8 mouse cellular contexts compared by ENCODE assay signal in the genomic region with DNA sequence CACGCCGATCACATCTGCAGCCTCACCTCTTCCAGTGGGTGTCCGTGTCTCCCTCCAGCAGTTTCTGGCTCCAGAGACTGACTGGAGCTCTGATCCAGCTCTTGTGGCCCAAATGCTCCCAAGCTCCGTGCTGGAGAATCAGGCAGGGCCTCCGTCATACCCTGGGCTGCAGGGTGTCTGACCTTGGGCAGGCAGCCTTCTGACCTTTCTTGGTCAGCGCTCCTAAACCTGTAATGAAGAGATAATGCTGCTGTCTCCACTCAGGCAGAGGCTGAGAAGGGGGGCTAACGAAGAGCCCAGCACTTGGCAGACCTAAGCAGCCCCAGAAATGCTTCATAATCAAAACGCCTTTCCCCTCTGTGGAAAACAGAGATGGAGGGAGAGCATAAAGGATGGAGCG.
DNase-seq lines count a peak whose midpoint lies in the region; ATAC-seq lines count a peak whose summit lies in the region.

No protein-coding gene starts in this region.

- no peak overlapping the region for H3K4me2 ChIP-seq in kidney, embryonic 14.5 days (replicated peaks; ENCODE audit: low read depth, low read length)
- H3K4me2 ChIP-seq in forebrain, embryonic 16.5 days (ENCODE audit: low read length): no peak overlapping the region
- no peak overlapping the region for H3K4me2 ChIP-seq in hindbrain, embryonic 13.5 days

- H3K27ac ChIP-seq in kidney, embryonic 14.5 days (ENCODE audit: low read depth, low read length): no peak overlapping the region
- no peak overlapping the region for H3K27ac ChIP-seq in forebrain, embryonic 16.5 days (ENCODE audit: low read length)
- no peak overlapping the region; the same call in 1 of the 2 replicates for H3K27ac ChIP-seq in hindbrain, embryonic 13.5 days

- H3K4me3 ChIP-seq in kidney, embryonic 14.5 days (ENCODE audit: low read length): no peak overlapping the region
- H3K4me3 ChIP-seq in forebrain, embryonic 16.5 days (replicated peaks; ENCODE audit: low read length): no peak overlapping the region
- no peak overlapping the region for H3K4me3 ChIP-seq in hindbrain, embryonic 13.5 days

- H3K9me3 ChIP-seq in kidney, embryonic 14.5 days (ENCODE audit: control insufficient read depth, low read length): no peaks in the 10 kb centered on the region
- H3K9me3 ChIP-seq in forebrain, embryonic 16.5 days (ENCODE audit: control insufficient read depth, low read length): no peaks in the 10 kb centered on the region
- no peaks in the 10 kb centered on the region for H3K9me3 ChIP-seq in hindbrain, embryonic 13.5 days

- no peaks in the 10 kb centered on the region for H3K36me3 ChIP-seq in kidney, embryonic 14.5 days (ENCODE audit: control insufficient read depth, insufficient read depth, low read length)
- no peaks in the 10 kb centered on the region for H3K36me3 ChIP-seq in forebrain, embryonic 16.5 days (ENCODE audit: control insufficient read depth, insufficient read depth)
- H3K36me3 ChIP-seq in hindbrain, embryonic 13.5 days: no peaks in the 10 kb centered on the region

- no peaks in the 10 kb centered on the region for H3K27me3 ChIP-seq in kidney, embryonic 14.5 days (ENCODE audit: control insufficient read depth, insufficient read depth, low read length)
- H3K27me3 ChIP-seq in forebrain, embryonic 16.5 days (replicated peaks; ENCODE audit: control insufficient read depth, insufficient read depth, low read length): no peaks in the 10 kb centered on the region
- peaks cover 6% of the 10 kb centered on the region; the same call in 1 of the 2 replicates for H3K27me3 ChIP-seq in hindbrain, embryonic 13.5 days

- H3K4me1 ChIP-seq in kidney, embryonic 14.5 days (ENCODE audit: control insufficient read depth, insufficient read depth, low read length): peaks cover 6% of the 10 kb centered on the region; the same call in 1 of the 2 replicates
- peaks cover 4% of the 10 kb centered on the region for H3K4me1 ChIP-seq in forebrain, embryonic 16.5 days (replicated peaks; ENCODE audit: control insufficient read depth, insufficient read depth, low read length)
- peaks cover 26% of the 10 kb centered on the region for H3K4me1 ChIP-seq in hindbrain, embryonic 13.5 days (replicated peaks)

- no peak overlapping the region for H3K9ac ChIP-seq in kidney, embryonic 14.5 days (ENCODE audit: low read depth, low read length)
- no peak overlapping the region for H3K9ac ChIP-seq in forebrain, embryonic 16.5 days (replicated peaks; ENCODE audit: low read depth, low read length)
- H3K9ac ChIP-seq in hindbrain, embryonic 13.5 days: peak overlapping the region; percentile 0; the same call in 1 of the 2 replicates

- peak; percentile 24 for DNase-seq in kidney, adult 11 months
- DNase-seq in lung, postnatal 36 days: peak; percentile 51
- no peak for DNase-seq in gastrocnemius, adult 8-10 months (ENCODE audit: low spot score in 2 of 2)
- no peak for DNase-seq in cerebellum, postnatal 14 days

- 51% methylated on average over 9 of the region's 9 CpGs for WGBS in kidney, embryonic 14.5 days
- WGBS in forebrain, embryonic 16.5 days: 53% methylated on average over 9 of the region's 9 CpGs
- 40% methylated on average over 9 of the region's 9 CpGs for WGBS in hindbrain, embryonic 13.5 days

- ATAC-seq in kidney, embryonic 14.5 days (ENCODE audit: low FRiP score, low TSS enrichment): no peak
- peak; percentile 36; the same call in 1 of the 2 replicates for ATAC-seq in forebrain, embryonic 16.5 days
- ATAC-seq in hindbrain, embryonic 13.5 days (ENCODE audit: low FRiP score): no peak
- no peak for ATAC-seq in frontal cortex, adult (ENCODE audit: low TSS enrichment)

Comparison
In these comparisons a context has a peak if more than half of its experiments do, and no peak if none do; other contexts are left out.
1. DNase-seq: peak in kidney, adult 11 months (single experiment) and lung, postnatal 36 days (single experiment); none in gastrocnemius, adult 8-10 months (0 of 2) and cerebellum, postnatal 14 days (0 of 2).